Mouse (Mus musculus): ENCODE data around the gene Spata21. TPM values are rescaled to one million over a fixed set of nuclear protein-coding genes. Genes with fewer than 3 reads are reported as not detected.
A peak's percentile ranks its signal among the peaks of the same experiment; 100 is the strongest.

Gene Spata21
- polyA plus RNA-seq (2014; fragmentation: Nextera tagmentation; extraction: Ambion mirVana) = 0.24 TPM in 1 of 2 replicates, not detected in the other

GRCm38 (mm10) chr4:141088033-141088432, at the start of gene Spata21:
TSS of gene Spata21 (plus strand) at chr4:141088333.
- no peak for ATAC-seq (ENCODE audit: low FRiP score, low TSS enrichment)
- no peaks in the 10 kb centered on the region for H3K4me1 ChIP-seq (ENCODE audit: control insufficient read depth, insufficient read depth, low read length)
- no peak within 1 kb of the TSS for H3K27ac ChIP-seq (replicated peaks; ENCODE audit: low read depth, low read length)
- H3K4me3 ChIP-seq (replicated peaks; ENCODE audit: low read depth, low read length) = no peak within 1 kb of the TSS
- H3K9me3 ChIP-seq (ENCODE audit: control insufficient read depth, low read length) = no peaks in the 10 kb centered on the region
- no peak for DNase-seq
- no peaks in the 10 kb centered on the region for H3K27me3 ChIP-seq (ENCODE audit: control insufficient read depth, insufficient read depth, low read length)
- no peaks in the 10 kb centered on the region for H3K36me3 ChIP-seq (ENCODE audit: control insufficient read depth, insufficient read depth, low read length)
- no peak within 1 kb of the TSS for H3K9ac ChIP-seq (replicated peaks; ENCODE audit: low read length)
- 72% methylated on average over 6 of the region's 6 CpGs for WGBS
- H3K4me2 ChIP-seq (ENCODE audit: low read length) = no peak within 1 kb of the TSS

GRCm38 (mm10) chr4:141041117-141041516, 47.0 kb upstream of the Spata21 start:
- peaks cover 51% of the 10 kb centered on the region for H3K36me3 ChIP-seq (ENCODE audit: control insufficient read depth, insufficient read depth, low read length)
- no peak for ATAC-seq (ENCODE audit: low FRiP score, low TSS enrichment)
- no peak overlapping the region for H3K9ac ChIP-seq (replicated peaks; ENCODE audit: low read length)
- H3K27me3 ChIP-seq (ENCODE audit: control insufficient read depth, insufficient read depth, low read length) = no peaks in the 10 kb centered on the region
- 63% methylated on average over 12 of the region's 12 CpGs for WGBS
- H3K4me1 ChIP-seq (ENCODE audit: control insufficient read depth, insufficient read depth, low read length) = no peaks in the 10 kb centered on the region
- no peak overlapping the region for H3K27ac ChIP-seq (replicated peaks; ENCODE audit: low read depth, low read length)
- no peak overlapping the region for H3K4me2 ChIP-seq (ENCODE audit: low read length)
- H3K4me3 ChIP-seq (replicated peaks; ENCODE audit: low read depth, low read length) = no peak overlapping the region
- DNase-seq = no peak
- H3K9me3 ChIP-seq (ENCODE audit: control insufficient read depth, low read length) = no peaks in the 10 kb centered on the region

- no peak overlapping the region for H3K9ac ChIP-seq (replicated peaks; ENCODE audit: low read length)
- ATAC-seq (ENCODE audit: low FRiP score, low TSS enrichment) = peak; percentile 57; the same call in 1 of the 2 replicates
- no peak overlapping the region for H3K4me2 ChIP-seq (ENCODE audit: low read length)
- peaks cover 25% of the 10 kb centered on the region for H3K4me1 ChIP-seq (ENCODE audit: control insufficient read depth, insufficient read depth, low read length)
- no peaks in the 10 kb centered on the region for H3K27me3 ChIP-seq (ENCODE audit: control insufficient read depth, insufficient read depth, low read length)
- H3K9me3 ChIP-seq (ENCODE audit: control insufficient read depth, low read length) = no peaks in the 10 kb centered on the region
- no peak overlapping the region for H3K4me3 ChIP-seq (replicated peaks; ENCODE audit: low read depth, low read length)
- H3K27ac ChIP-seq (replicated peaks; ENCODE audit: low read depth, low read length) = no peak overlapping the region
- peaks cover 33% of the 10 kb centered on the region for H3K36me3 ChIP-seq (ENCODE audit: control insufficient read depth, insufficient read depth, low read length)
- 17% methylated on average over 8 of the region's 8 CpGs for WGBS
- DNase-seq = peak; percentile 88
Measured at GRCm38 (mm10) chr4:141044816-141045215, 43.3 kb upstream of the Spata21 start.

- WGBS = 13% methylated on average over 17 of the region's 17 CpGs
Measured at GRCm38 (mm10) chr4:141048810-141049475, 39.2 kb upstream of the Spata21 start.

GRCm38 (mm10) chr4:141049476-141049835, 38.7 kb upstream of the Spata21 start:
- peak overlapping the region; percentile 98 for H3K27ac ChIP-seq (replicated peaks; ENCODE audit: low read depth, low read length)
- WGBS = 6% methylated on average over 4 of the region's 4 CpGs
- H3K27me3 ChIP-seq (ENCODE audit: control insufficient read depth, insufficient read depth, low read length) = no peaks in the 10 kb centered on the region
- H3K4me2 ChIP-seq (ENCODE audit: low read length) = peak overlapping the region; percentile 50
- H3K9ac ChIP-seq (replicated peaks; ENCODE audit: low read length) = peak overlapping the region; percentile 51
- peaks cover 13% of the 10 kb centered on the region; the same call in 1 of the 2 replicates for H3K36me3 ChIP-seq (ENCODE audit: control insufficient read depth, insufficient read depth, low read length)
- H3K4me3 ChIP-seq (replicated peaks; ENCODE audit: low read depth, low read length) = no peak overlapping the region
- peaks cover 54% of the 10 kb centered on the region for H3K4me1 ChIP-seq (ENCODE audit: control insufficient read depth, insufficient read depth, low read length)
- ATAC-seq (ENCODE audit: low FRiP score, low TSS enrichment) (peak; percentile 55; the same call in 1 of the 2 replicates), DNase-seq (peak; percentile 91)
- H3K9me3 ChIP-seq (ENCODE audit: control insufficient read depth, low read length) = no peaks in the 10 kb centered on the region

More at GRCm38 (mm10) chr4:141048810-141049475, 39.2 kb upstream of the Spata21 start:
- Histone ChIP-seq H3K36me3 (ENCODE audit: control insufficient read depth, insufficient read depth, low read length) (peaks cover 13% of the 10 kb centered on the region), H3K9ac (replicated peaks; ENCODE audit: low read length) (peak overlapping the region; percentile 51), H3K4me3 (replicated peaks; ENCODE audit: low read depth, low read length) (no peak overlapping the region), H3K9me3 (ENCODE audit: control insufficient read depth, low read length) (no peaks in the 10 kb centered on the region), H3K4me1 (ENCODE audit: control insufficient read depth, insufficient read depth, low read length) (peaks cover 49% of the 10 kb centered on the region), H3K4me2 (ENCODE audit: low read length) (peak overlapping the region; percentile 50), H3K27ac (replicated peaks; ENCODE audit: low read depth, low read length) (peak overlapping the region; percentile 98), H3K27me3 (ENCODE audit: control insufficient read depth, insufficient read depth, low read length) (no peaks in the 10 kb centered on the region)
- peak; percentile 25; the same call in 1 of the 2 replicates for ATAC-seq (ENCODE audit: low FRiP score, low TSS enrichment)
- peak; percentile 75 for DNase-seq

- peaks cover 7% of the 10 kb centered on the region for H3K36me3 ChIP-seq (ENCODE audit: control insufficient read depth, insufficient read depth, low read length)
- H3K27me3 ChIP-seq (ENCODE audit: control insufficient read depth, insufficient read depth, low read length) = no peaks in the 10 kb centered on the region
- H3K4me3 ChIP-seq (replicated peaks; ENCODE audit: low read depth, low read length) = no peak overlapping the region
- DNase-seq = no peak
- peak overlapping the region; percentile 54 for H3K4me2 ChIP-seq (ENCODE audit: low read length)
- no peak overlapping the region for H3K9ac ChIP-seq (replicated peaks; ENCODE audit: low read length)
- H3K9me3 ChIP-seq (ENCODE audit: control insufficient read depth, low read length) = no peaks in the 10 kb centered on the region
- H3K27ac ChIP-seq (replicated peaks; ENCODE audit: low read depth, low read length) = peak overlapping the region; percentile 89
- WGBS = 69% methylated on average over 12 of the region's 12 CpGs
- H3K4me1 ChIP-seq (ENCODE audit: control insufficient read depth, insufficient read depth, low read length) = peaks cover 49% of the 10 kb centered on the region
- no peak for ATAC-seq (ENCODE audit: low FRiP score, low TSS enrichment)
Measured at GRCm38 (mm10) chr4:141052442-141052841, 35.7 kb upstream of the Spata21 start.

GRCm38 (mm10) chr4:141053138-141053537, 35.0 kb upstream of the Spata21 start:
- WGBS = 14% methylated on average over 8 of the region's 8 CpGs
- no peak for DNase-seq
- H3K27me3 ChIP-seq (ENCODE audit: control insufficient read depth, insufficient read depth, low read length) = no peaks in the 10 kb centered on the region
- peak overlapping the region; percentile 54 for H3K4me2 ChIP-seq (ENCODE audit: low read length)
- H3K9ac ChIP-seq (replicated peaks; ENCODE audit: low read length) = peak overlapping the region; percentile 39
- ATAC-seq (ENCODE audit: low FRiP score, low TSS enrichment) = no peak
- H3K27ac ChIP-seq (replicated peaks; ENCODE audit: low read depth, low read length) = peak overlapping the region; percentile 89
- peak overlapping the region; percentile 18 for H3K4me3 ChIP-seq (replicated peaks; ENCODE audit: low read depth, low read length)
- H3K36me3 ChIP-seq (ENCODE audit: control insufficient read depth, insufficient read depth, low read length) = peaks cover 8% of the 10 kb centered on the region
- H3K4me1 ChIP-seq (ENCODE audit: control insufficient read depth, insufficient read depth, low read length) = peaks cover 46% of the 10 kb centered on the region
- H3K9me3 ChIP-seq (ENCODE audit: control insufficient read depth, low read length) = no peaks in the 10 kb centered on the region

GRCm38 (mm10) chr4:141053568-141054161, 34.5 kb upstream of the Spata21 start:
- WGBS = 5% methylated on average over 17 of the region's 17 CpGs
- Histone ChIP-seq H3K9me3 (ENCODE audit: control insufficient read depth, low read length) (no peaks in the 10 kb centered on the region), H3K4me1 (ENCODE audit: control insufficient read depth, insufficient read depth, low read length) (peaks cover 41% of the 10 kb centered on the region), H3K9ac (replicated peaks; ENCODE audit: low read length) (peak overlapping the region; percentile 39), H3K4me2 (ENCODE audit: low read length) (peak overlapping the region; percentile 54), H3K27me3 (ENCODE audit: control insufficient read depth, insufficient read depth, low read length) (no peaks in the 10 kb centered on the region), H3K4me3 (replicated peaks; ENCODE audit: low read depth, low read length) (peak overlapping the region; percentile 18), H3K36me3 (ENCODE audit: control insufficient read depth, insufficient read depth, low read length) (peaks cover 8% of the 10 kb centered on the region), H3K27ac (replicated peaks; ENCODE audit: low read depth, low read length) (peak overlapping the region; percentile 89)
- peak; percentile 70 for ATAC-seq (ENCODE audit: low FRiP score, low TSS enrichment)
- peak; percentile 82 for DNase-seq

Measured in midbrain, embryonic 14.5 days (tissue).